Mouse (Mus musculus) lung, postnatal 36 days (tissue): Measurements from ENCODE around the gene Jak1.
A peak's percentile ranks its signal among the peaks of the same experiment; 100 is the strongest.

ENCODE experiments used
- DNase-seq: peaks from one replicate; pipeline ENCODE4 v3.0.0; 2022; ENCODE audit warnings: mixed read lengths

Gene Jak1

DNA sequence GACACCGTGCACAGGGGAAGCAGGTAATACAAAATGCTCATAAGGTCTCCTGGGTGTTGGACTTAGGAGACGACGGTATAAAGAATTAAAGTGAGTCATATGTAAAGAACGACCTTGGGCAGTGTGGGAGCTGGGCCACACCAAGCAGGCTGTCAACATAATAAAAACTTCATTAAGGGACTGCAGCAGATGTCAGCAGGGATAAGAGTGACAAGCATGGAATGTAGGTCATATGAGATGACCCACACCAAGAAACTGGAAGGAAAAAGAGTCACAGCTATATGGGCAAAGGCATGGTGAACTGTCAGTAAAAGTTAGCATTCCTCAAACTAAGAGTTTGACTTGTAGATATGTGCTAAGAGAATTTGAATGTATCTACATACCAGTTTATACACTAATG lies 120.7 kb downstream of the Jak1 start:
- no peak for DNase-seq

DNA sequence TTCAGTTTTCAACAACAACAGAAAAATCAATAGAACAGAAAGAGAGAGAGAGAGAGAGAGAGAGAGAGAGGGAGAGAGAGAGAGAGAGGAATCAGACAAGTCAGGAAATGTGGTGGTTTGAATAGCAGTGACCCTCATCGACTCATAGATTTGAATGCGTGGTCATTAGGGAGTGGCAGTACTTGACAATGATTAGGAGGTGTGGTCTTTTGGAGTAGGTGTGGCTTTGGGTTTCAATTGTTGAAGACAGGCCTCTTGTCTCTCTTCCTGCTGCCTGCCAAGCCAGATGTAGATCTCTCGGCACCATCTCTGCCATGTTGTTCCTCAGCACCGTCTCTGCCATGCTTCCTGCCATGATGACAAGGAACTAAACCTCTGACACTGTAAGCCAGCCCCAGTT lies 121.2 kb downstream of the Jak1 start:
- DNase-seq = no peak

DNA sequence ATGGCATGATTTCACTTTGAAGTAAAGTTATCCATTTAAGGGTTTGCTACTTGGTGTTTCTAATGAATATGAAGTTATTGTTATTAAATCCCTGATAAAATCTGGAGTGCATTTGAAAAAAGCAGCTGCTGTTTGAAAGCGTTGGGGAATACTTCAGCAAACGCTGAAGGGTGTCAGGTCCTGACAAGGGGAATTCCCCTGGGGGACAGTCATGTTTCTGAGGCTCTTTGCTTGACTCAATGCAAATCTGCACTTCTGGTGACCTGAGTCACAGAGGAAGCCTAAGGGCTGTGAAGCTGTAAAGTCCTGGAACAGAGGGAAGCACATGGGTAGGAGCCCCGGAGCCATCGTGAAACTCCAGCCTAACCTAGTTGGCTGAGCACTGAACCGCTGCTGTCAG lies 123.3 kb downstream of the Jak1 start:
- no peak for DNase-seq

DNA sequence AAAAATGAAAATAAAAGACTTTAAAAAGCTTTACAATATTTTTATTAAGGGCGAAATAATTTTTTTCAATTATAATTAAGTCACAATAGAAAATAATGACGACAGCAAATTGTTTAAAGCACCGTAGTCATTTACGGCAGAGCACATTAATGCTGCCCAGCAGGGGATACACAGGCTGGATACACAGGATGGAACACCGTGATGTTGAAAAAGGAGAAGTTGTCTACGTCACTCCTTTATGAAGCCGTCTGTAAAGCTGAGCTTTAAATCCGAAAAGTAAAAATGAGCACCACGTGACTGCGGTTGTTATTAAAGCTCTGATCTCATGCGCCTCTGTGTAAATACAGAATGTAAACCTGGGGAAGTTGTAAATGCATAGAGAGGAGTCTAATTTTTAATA lies 127.1 kb downstream of the Jak1 start:
- DNase-seq = no peak

DNA sequence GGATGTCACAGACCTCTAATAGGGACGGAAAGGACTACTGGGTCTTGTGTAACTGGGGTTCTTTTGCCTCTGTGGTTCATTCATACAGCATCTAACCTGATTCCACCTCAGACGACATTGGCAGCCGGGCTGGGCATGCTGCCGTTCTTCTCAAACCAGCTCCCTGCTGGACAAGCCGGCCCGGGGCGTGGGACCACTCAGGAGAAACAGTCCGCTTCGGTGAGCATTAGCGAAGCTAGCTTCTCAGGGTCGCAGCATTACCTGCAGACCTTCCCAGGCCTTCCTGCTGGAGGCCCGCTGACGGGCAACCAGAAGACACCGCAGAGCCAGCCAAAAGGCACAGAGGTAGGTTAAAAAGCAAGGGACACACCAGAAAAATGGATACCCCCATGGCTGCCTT lies 129.2 kb downstream of the Jak1 start:
- no peak for DNase-seq

DNA sequence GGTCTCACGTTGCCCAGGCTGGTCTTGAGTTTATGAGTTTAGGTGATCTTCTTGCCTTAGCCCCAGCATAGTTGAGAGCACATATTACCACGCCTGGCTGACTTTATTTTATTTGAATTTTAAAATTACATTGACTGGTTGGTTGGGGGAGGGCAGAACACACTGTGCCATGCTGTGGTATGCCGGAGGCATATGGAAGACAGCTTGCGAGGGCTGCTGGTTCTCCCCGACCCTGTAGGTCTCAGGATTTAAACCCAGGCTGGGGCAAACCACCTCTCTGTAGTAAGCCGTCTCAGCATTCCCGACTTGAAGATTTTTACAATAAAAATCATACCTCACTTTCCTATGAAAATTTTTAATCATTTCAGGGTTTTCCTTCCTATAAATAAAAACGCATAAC lies 130.1 kb downstream of the Jak1 start:
- DNase-seq = no peak

DNA sequence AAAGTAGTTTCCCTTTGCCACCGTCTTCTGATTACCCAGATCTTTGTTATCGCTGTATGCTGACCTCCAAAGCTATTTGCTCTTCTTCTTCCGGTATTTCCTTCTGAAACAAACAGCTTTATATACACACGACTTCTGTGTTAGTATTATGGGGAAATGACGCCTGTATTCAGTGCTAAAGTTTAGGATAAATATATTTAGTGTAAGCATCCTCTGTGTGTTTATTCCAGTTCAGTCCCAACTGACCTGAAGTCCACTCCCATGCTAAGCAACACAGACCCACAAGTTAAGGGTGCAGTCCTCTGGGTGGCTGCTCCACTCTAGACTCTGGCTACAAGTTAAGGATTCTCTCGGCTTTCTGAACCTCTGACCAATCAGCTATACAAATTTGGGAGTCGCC lies 144.1 kb downstream of the Jak1 start:
- DNase-seq = peak; percentile 64

DNA sequence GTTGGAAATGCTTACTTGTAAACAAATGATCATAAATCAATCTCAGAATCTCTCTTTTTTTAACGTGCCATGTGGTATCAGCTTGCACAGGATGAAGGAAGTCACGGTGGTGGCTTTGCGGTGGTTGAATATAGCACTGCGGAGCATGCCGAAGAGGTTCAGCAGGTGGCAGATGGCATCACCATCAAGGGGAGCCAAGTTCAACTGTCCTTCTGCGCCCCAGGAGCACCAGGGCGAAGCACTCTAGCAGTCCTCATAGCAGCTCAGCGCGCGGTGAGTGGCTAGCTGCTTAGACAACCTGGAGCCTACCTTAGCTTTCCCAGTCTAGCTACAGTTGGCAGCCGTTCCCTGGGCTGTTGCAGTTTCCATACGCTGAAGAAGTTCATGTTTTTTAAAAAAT lies 158.0 kb downstream of the Jak1 start:
- no peak for DNase-seq
